Mouse (Mus musculus) cerebellum, postnatal 36 days (tissue): ENCODE data around the gene 4932438A13Rik.

Experiments
- DNase-seq, 2 experiments: peaks; one replicate each; pipeline ENCODE4 v3.0.0; 2021 to 2022; ENCODE audit warnings: mixed read lengths in 2 of 2

The 4932438A13Rik gene

DNA sequence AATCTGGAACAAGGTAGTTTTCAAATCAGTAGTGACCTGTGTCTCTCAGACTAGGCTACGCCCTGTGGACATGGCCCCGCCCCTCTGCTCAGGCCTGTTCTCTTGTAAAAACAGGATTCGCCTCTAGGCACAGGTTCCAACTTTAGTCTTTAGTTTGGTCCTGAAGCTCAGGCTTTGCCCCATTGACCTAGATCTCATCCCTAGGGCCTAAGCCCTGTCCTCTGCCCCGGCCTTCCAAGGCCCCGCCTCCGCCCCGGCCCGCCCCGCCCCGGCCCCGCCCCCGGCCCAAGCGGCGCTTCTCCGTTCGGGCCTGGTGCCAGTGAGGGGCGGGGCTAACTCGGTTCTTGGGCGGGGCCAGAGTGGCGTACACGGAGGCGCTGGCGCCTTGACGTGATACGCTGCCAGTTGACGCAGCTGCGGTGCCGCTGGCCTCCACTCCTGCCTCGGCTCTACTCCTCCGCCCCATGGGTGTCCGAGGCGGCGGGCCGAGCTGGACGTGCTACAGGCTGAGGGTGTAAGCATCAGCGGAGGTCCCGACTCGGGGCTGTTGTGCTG, at the start of gene 4932438A13Rik:
4932438A13Rik (plus strand) TSS at position 384 of the 555 bp plus-strand sequence.
- DNase-seq: peak; percentile 99

DNA sequence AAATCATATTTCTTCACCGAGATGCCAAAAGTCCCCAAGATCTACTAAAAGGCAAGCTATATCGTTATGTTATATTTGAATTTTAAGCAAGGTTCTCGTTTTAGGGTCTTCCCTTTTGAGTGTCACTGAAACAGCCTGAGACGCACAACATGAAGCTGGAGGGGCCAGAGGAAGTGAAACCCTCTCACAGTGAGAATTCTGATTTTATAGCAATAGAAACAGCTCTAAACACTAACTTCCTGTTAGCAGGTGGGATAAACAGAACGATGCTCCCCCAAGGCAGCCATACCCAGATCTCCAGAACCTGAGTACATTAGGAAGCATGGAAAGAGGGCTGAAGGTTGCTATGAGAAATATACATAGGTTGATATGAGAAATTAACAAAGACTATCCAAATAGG, 46.3 kb upstream of the 4932438A13Rik start:
- no peak for DNase-seq

DNA sequence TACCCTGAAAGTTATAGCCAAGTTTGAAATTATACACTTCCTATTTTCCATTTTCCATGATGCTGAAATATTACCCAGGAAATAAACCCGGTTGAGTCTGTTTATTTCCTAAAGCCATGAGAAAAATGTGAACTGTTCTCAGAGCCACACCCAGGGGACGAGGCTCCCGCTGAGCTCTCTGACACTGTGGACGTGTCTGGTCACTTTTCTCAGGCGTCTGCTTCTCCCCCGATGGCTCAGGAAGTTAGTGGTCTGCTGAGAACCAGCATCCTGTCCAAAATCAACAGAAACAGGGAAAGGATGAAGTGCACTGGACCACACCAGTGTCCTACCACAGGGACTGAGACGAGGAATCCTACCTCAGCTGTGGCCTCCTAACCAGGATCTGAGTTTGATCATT, 43.5 kb upstream of the 4932438A13Rik start:
- DNase-seq: no peak

DNA sequence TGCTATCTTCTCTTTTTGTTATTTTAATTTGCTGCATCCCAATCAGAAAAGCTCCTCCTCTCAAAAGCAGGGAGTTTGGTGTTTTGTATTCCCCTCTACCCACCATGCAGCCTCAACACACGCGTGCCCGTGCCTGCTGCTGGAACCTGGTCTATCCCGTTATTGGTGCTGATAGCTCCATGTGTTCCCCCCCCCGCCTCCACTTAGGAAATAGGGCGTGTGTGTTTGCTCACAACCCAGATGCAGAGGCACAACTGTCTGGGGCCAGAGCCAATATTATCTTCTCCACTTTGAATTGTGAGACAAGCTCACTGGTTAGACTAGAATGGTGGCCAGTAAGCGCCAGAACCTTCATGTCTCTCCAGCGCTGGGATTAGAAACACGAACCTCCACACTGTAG, 41.9 kb upstream of the 4932438A13Rik start:
- no peak for DNase-seq

DNA sequence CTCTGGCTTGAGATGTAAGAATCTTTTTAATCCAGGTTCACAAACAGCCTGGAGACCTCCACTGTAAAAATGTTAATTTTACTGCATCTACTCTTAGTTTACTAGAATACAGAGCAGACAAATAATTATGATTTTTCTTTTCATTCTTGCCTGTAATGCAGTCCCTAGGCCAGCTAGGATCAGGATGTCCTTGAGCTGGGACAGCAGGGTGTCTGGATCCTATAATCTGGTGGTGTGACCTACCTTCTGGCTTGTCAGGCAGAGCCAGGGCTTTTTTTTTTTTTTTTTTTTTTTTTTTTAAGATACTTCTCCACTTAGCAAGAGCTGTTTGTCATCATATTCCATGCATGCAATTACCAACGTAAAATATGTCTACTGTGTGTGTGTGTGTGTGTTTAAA, 37.8 kb upstream of the 4932438A13Rik start:
- DNase-seq: peak; percentile 22 to 31

DNA sequence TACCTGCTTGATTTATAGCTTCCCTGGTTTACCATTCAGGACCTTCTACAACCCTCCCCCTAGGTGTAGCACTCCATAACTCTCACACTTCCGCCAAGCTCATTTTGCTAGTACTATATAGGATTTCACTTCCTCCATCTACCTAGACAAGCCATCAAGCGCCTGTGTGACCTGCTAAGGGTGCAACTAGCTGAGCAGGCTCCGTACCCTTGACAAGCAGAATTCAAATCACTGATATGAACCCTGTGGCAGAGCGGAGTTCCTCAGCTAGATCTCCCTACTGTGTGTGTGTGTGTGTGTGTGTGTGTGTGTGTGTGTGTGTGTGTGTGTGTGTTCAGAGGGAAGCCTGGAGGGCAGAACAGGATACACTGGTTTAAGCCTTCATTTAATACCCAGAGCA, 37.4 kb upstream of the 4932438A13Rik start:
- DNase-seq: peak in 1 of 2 experiments; percentile 9

DNA sequence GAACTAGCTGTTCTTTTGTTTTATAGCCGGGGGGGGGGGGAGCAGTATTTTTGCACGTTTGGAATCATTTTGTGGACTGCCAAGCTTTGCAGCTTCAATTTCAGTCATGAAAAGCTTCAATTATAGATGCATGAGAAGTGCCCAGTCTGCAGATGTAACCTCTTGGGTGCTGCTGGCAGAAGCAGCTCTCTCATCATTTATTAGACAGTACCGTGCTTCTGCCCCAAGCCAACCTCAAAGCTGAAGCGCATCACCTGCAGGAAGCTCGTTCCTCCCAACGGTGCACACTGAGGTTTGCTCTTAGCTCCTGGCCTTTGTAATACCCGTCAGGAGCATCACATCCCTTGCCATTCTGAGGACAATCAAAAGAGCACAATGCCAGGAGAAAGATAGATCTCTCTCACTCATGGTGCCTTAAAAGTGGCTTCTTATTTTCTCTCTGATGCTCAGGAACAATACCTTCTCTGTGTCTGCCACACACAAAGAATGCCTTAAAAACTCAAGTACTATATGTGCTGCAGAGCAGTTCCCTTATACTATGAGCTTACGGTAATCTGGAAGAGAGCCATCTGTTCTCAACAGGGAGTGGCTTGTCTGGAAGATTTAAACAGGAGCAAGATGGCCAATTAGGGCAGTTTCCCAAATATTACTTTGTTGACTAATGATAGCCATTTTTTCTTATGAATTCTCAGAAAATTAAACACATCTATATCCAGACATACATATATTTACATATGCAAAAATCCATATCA, 35.5 kb upstream of the 4932438A13Rik start:
- peak; percentile 6 to 15 for DNase-seq

DNA sequence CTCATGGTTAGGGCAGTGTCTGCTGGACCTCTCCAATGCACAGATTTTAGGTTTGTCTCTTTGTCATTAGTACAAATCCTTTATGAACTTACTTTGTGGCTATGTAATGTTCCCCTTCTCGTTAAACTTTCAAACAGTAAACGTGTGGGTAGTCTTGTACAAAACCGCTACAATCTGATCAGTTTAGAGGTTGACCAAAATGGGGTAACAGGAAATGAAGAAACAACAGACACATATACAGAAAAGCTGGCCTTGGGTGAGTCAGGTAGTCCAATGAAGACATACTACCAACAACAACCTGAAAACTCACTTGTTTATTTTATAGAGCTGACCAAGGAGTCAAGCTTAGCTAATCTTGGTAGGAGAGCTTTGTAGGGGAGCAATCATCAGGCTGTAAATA, 32.7 kb upstream of the 4932438A13Rik start:
- DNase-seq: no peak

DNA sequence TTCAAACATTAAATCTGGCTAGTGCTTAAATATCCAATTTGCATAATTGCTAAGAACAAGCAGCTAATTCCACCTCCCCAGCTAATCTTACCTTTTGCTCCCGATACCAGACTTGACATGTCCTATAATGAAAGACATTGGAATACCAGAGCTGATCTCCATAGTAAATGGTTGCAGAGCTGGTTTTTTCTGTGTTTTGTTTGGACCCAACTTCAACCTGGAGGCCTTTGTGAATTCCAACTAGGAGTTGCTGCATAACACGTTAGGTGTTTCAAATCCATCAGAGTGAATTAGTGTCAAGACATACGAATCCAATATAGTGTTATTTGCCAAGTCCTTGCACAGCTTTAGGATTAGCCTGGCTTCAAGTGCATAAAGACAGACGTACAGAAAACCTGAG, 28.5 kb upstream of the 4932438A13Rik start:
- DNase-seq: no peak

DNA sequence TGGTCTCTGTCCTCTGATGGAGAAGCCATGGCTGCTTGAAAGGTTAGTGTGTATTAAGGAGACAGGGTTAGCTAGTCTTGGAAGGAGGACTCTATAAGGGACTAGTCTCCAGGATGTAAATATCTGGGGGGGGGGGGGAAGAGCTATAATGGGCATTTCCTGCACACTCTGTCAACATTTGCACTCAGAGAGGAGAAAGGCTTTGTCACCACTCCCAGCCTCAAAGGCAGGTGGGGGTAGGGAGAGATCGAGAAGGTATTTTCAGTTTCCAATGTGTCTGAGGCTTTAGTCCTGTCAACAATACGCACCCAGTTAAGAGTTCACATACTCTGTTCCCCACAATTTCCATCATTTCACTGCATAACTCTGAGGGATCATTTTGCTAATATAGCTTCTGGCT, 28.1 kb upstream of the 4932438A13Rik start:
- no peak for DNase-seq

DNA sequence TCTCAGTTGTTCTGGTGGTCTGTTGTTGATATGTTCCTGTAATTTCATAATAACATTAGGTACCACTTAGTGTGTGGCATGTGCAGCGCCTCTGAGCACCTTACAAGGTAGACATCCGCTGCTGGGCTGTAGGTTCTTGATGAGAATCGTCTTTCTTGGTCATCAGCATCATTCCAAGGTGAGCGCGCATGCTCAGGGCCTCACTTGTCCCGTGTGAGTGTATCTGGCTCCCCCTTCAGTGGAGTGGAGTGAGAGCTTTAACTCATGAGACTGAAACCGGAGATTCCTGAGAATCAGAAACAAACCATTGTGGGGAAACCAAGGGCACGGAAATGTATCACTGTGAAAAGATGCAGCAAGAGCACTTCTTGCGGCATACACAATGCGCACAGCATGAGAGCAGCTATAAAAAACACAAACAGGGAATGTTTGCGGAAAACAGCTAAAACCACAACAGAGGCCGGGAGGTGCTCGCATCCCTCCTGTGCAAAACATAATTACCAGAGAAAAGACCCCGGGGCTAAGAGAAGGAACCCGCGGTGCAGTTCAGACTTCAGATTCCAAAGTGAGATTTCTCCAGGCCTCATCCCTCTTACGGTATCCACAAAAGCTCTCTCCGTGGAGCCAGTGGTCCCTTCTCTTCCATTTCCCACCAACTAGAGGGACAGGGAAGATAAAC, 27.2 kb upstream of the 4932438A13Rik start:
- peak; percentile 29 to 30 for DNase-seq

DNA sequence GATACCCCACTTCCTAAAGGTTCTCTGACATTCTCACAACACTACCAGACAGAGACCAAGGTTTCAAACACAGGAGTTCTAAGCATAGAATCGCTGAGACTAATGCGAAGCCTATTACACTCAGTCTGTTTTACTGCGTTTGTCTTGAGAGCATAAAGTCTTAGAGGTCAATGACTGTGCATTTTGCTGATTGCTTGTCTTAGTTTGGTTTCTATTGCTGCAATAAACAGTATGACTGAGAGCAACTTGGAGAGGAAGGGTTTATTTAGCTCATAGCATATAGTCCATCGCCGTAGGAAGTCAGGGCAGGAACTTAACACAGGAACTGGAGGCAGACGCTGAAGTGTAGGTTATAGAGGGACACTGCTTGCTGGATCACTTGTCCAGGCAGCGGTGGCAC, 26.1 kb upstream of the 4932438A13Rik start:
- DNase-seq: no peak

DNA sequence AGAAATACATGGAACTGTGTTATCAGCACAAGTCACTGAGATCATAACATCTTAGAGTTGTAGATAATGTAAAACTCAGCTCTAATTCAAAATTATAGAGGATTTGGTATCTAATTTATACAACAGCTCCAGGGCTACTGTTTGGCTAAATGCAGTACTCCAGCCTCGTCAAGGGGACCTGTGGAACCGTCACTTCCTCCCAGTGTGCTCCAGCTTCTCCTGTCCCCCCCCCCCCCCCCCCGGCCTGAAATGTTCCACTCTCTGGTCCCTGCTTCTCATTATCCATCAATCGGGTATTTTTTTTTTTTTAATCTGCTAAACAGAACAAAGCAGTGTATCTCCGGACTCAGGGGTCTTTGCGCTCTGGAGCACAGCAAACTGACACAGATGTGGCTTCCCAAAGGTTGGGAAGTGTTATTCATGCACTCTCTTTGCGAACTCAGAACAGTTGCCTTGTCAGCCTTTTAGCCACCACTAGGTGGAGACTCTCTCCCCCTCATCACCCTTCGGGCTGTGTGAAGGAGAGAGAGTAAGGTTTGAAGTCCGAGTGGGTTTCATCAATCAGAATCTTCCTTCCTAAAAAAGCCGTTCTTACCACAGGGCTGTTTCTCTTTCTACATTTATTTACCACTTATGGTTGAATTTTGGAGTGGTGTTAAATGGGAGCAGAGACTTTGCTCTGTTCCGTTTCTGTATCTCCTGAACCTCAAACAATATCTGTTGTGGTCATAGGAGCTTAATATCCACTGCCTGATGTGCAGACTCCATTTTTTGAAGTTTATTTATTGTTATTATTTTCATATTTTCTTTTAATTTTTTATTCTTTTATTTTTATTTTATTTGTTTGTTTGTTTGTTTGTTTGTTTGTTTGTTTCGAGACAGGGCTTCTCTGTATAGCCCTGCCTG, 22.0 kb upstream of the 4932438A13Rik start:
- DNase-seq: peak; percentile 49 to 52

DNA sequence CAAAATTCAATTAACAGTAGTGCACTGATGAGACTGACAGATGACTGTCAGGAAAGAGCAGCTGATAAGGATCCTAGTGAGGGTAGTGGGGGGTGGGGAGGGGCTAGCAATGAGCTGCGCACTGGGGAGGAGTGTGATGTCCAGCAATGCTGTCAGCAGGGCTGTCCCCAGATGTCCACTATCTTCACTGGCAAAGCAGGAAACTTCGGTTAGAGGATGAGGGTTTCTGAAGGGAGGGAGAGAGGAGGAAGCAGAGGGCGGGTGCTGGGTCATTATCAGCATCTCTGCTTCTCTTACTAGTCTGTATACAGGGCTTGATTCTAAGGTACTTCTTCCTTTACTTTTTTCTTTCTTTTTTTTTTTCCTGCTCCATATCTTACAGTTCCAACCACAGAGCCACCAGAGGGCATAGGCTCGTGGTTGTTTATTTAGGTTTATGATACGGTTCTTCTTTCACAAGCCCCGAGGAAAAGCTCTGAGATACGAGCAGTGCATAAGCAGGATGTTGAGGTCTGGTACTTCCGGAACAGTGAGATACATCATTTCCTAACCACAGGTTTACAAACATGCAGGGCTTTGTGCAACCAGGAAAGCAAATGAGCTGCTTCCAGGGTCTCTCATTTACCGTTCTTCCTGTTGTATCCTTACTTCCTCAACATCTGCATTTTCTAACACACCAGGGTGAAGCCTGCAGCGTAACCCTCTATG, 9.0 kb upstream of the 4932438A13Rik start:
- DNase-seq: no peak

DNA sequence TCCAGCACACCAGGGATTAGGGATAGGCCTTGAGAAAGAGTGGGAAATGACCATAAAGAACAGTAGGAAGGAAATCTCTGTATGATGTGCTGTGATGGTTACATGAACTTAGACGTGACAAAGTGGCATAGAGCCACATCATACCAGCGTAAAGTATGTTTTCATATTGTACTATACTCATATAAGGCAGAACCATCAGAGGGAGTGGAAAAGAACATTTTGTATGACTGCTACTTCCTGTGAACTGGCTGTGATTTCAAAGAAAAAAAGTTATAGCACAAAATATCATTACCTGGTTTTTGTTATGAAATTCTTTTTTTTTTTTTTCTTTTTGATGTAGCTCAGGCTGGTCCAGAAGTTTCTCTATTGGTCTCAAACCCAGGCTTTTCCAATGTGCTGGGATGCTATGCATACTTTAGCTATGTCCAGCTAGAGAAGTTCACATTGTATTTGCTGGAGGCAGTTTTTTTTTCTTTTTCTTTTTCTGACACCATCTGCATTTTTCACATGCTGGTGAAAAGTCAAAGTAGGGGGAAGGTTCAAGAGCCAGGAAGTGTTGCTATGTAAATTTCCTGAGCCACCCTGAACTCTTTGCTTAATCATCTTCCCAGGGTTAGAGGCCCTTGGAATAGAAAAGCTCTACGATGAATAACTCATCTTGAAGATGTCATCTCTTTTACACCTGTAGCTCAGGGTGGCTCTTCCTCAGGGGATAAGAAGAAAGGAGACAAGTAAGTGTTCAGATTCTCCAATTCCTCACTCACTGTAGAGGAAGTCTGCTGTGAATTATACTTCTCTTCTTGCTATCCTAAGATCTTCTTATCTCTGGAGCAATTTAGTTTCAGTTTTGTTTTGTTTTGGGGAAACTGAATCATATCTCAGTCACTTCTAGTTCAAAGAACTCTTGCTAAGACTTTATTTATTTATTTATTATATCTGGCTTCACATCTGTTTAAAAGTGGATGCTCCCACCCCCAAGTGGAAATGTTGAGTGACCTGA, 1.2 kb upstream of the 4932438A13Rik start:
- no peak for DNase-seq

DNA sequence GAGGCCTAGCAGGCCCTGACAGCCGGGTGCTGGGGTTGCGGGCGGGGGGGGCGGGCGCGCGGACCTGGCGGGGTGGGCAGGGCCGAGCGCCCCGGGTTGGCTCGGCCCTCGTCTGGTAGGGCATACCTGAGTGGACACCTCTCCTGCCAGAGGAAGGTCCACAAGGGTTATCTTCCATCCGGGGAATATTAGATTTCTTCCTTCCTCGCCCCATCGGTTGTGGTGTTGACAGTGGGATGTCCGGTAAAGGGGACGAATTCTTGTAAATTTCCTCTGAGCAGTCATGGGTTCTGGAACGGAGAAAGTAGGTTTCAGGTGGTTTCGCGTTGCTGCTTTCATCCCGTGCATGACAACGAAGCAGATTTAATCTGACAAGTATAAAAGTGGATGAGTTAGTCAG, 523 bp downstream of the 4932438A13Rik start:
- peak in 1 of 2 experiments; percentile 18 for DNase-seq

DNA sequence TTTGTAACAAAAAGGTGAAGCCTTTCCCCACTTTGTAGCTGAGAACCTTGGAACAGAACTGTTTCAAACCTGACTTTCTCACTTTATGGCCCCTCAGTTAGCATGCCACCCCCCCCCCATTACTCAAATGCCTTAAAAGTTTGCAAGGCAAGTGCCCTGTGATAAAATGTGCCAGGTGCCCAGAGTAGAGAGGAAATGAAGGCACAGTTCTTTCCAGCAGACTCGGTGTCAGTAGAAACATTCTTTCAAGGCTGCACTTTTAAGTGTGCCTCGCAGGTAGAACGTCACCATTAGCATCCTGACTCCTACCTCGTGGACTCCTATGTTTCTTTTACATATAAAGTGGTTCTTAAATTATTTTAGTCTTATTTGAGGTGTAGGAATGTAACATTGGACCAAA, 977 bp downstream of the 4932438A13Rik start:
- no peak for DNase-seq

DNA sequence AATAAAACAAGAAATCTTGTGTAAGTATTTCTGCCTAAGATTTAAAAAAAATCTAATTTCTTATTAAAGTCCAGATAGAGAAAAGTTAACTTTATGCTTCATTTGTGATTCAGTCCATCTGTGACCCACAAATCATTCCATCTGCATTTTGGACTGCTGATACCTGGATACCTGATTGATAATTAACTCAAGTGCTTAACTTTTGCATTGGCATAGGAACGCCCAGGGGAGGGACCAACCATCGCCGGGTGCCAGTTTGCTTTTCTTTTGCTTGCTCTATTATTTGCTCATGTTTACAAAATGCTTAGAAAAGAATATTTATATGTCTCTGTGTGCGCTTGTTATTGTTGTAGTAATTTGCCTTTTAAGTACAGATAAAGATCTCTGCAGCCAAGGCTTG, 1.6 kb downstream of the 4932438A13Rik start:
- no peak for DNase-seq

DNA sequence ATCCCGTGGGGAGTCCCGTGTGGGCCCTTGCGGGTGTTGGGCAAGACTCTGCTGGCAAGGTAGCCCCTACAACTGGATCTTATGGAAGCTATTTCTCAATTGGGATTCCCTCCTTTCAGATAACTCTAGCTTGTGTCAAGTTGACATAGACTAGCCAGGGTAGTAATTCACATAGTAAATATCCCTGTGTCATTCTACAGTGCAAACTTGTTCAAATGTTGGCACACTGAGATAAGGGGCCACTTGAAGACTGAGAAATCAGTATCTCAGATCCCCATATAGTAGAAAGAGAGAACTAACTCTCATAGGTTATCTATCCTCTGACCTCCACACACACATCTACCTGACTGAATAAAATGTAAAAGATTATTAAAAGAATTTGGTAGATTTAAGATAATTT, 42.5 kb downstream of the 4932438A13Rik start:
- DNase-seq: no peak

DNA sequence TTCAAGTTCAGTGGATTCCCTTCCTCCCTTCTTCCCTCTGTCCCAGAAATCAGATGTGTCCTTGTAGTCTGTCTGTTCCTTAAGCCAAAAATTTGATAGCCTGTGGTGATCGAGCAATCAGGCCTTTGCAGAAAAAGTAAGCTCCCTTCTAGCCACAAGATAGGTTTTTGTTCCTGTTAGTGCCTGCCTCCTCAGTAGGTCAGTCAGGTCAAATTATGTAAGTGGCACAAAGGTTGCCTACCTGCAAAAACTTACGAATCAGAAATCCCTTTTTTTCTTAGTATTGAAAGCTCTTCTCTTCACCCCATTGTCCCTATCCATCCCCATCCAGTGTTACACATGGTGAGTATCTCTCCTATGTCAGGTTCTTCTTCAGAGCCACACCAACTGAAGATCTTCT, 54.9 kb downstream of the 4932438A13Rik start:
- no peak for DNase-seq

DNA sequence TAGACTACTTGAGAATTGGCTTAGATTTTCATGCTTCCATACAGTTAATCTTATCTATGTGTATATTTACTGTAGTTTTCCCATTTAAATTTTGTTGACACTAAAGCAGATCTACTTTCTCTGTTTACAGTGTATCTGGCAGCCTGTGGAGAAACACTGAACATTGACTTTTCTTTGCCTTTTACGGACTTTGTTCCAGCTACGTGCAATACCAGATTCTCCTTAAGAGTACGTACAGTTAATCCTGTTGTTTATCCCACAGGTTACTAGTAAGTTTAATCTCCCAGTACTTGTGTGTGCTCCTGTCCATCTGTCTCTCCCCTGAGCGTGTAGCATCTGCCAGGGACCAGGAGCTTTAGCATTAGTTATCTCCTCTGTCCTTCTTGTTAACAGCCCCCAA, 55.4 kb downstream of the 4932438A13Rik start:
- DNase-seq: no peak
